Mouse (Mus musculus) gastrocnemius, adult 18-20 months (tissue): ENCODE data around the gene Acads. TPM values are rescaled to one million over a fixed set of nuclear protein-coding genes. Genes with fewer than 3 reads are reported as not detected.
A peak's percentile ranks its signal among the peaks of the same experiment; 100 is the strongest.
"Not testable (repeated sequence)": the region's sequence is repeated elsewhere in the genome, so short reads cannot be mapped to it uniquely, and the experiment has no call there.

Source experiments
- DNase-seq: peaks from one replicate; pipeline ENCODE4 v3.0.0; 2021; ENCODE audit warnings: low spot score
- total RNA-seq, 2 experiments: library from RNA; stranded (reverse); gene quantifications; 2 replicates each; pipeline ENCODE4 v1.2.3; 2021

Acads gene
- total RNA-seq, 2 experiments from 2014 or later, result 74.2 to 75.3 TPM

GRCm38 (mm10) chr5:115073306-115073705 is 45.8 kb downstream of the Acads start:
- DNase-seq, result not testable (repeated sequence)

GRCm38 (mm10) chr5:115072143-115072542 is 47.0 kb downstream of the Acads start:
- DNase-seq, result peak; percentile 17

- DNase-seq, result no peak
Measured at GRCm38 (mm10) chr5:115071096-115071901, 47.8 kb downstream of the Acads start.

- DNase-seq, result no peak
Measured at GRCm38 (mm10) chr5:115070457-115070856, 48.7 kb downstream of the Acads start.

GRCm38 (mm10) chr5:115069611-115070010 is 49.5 kb downstream of the Acads start:
- DNase-seq, result no peak

- no peak for DNase-seq
Measured at GRCm38 (mm10) chr5:115068671-115069421, 50.3 kb downstream of the Acads start.

- no peak for DNase-seq
Measured at GRCm38 (mm10) chr5:115066245-115066644, 52.9 kb downstream of the Acads start.

GRCm38 (mm10) chr5:115063391-115063790 is 55.8 kb downstream of the Acads start:
- no peak for DNase-seq

- DNase-seq, result no peak
Measured at GRCm38 (mm10) chr5:115062566-115062965, 56.6 kb downstream of the Acads start.

- DNase-seq, result no peak
Measured at GRCm38 (mm10) chr5:115060977-115061376, 58.2 kb downstream of the Acads start.

Other genes with a start within 250 kb of the Acads start
- gene Oasl2, start 222.4 kb downstream of the Acads start, total RNA-seq, result 1 to 10 TPM in 1 of 2 experiments, under 1 TPM in 1; 0.43 to 1.3 TPM
- under 1 TPM in 1 of 2 experiments, not detected in 1; 0.31 TPM for gene Oasl1, start 196.1 kb downstream of the Acads start, total RNA-seq
- gene 2210016L21Rik, start 177.2 kb downstream of the Acads start, total RNA-seq, result 10 to 100 TPM; 17.1 to 24.1 TPM
- gene Hnf1a, start 148.3 kb downstream of the Acads start, total RNA-seq, result not detected
- gene Sppl3, start 108.2 kb downstream of the Acads start, total RNA-seq, result 10 to 100 TPM; 17.7 to 20.4 TPM
- not detected for gene Gm10401, start 21.1 kb downstream of the Acads start, total RNA-seq
- gene Unc119b, start 15.6 kb upstream of the Acads start, total RNA-seq, result 10 to 100 TPM; 11.1 to 12.4 TPM
- gene Mlec, start 38.8 kb upstream of the Acads start, total RNA-seq, result 100 to 1,000 TPM; 149 to 158 TPM
- gene Cabp1, start 75.0 kb upstream of the Acads start, total RNA-seq, result 1 to 10 TPM in 1 of 2 experiments, under 1 TPM in 1; 0.50 to 1.2 TPM
- 10 to 100 TPM; 34.9 to 39.3 TPM for gene Pop5, start 116.5 kb upstream of the Acads start, total RNA-seq
- gene Rnf10, start 153.6 kb upstream of the Acads start, total RNA-seq, result 100 to 1,000 TPM; 275 to 312 TPM
- gene Coq5, start 160.3 kb upstream of the Acads start, total RNA-seq, result 10 to 100 TPM; 81.3 to 91.7 TPM
- gene Dynll1, start 181.7 kb upstream of the Acads start, total RNA-seq, result 10 to 100 TPM; 44.1 to 75.5 TPM
- 10 to 100 TPM in 1 of 2 experiments, 1 to 10 TPM in 1; 9.6 to 13.2 TPM for gene Srsf9, start 207.8 kb upstream of the Acads start, total RNA-seq
- gene Gatc, start 221.8 kb upstream of the Acads start, total RNA-seq, result 10 to 100 TPM; 23.6 to 24.7 TPM
- 10 to 100 TPM; 18.2 to 18.3 TPM for gene Triap1, start 221.9 kb upstream of the Acads start, total RNA-seq
- 10 to 100 TPM; 42.5 to 67.7 TPM for gene Cox6a1, start 229.6 kb upstream of the Acads start, total RNA-seq